Mouse (Mus musculus): Measurements from ENCODE around the gene Insyn1.

Insyn1 gene

GRCm38 (mm10) chr9:58534766-58535165, 46.4 kb downstream of the Insyn1 start:
- DNase-seq (ENCODE audit: low spot score): peak; percentile 76

GRCm38 (mm10) chr9:58535447-58536134, 47.2 kb downstream of the Insyn1 start:
- DNase-seq (ENCODE audit: low spot score): peak; percentile 62

GRCm38 (mm10) chr9:58537774-58538173, 49.4 kb downstream of the Insyn1 start:
- no peak for DNase-seq (ENCODE audit: low spot score)

- peak; percentile 64 for DNase-seq (ENCODE audit: low spot score)
These were observed 51.5 kb downstream of the Insyn1 start for GRCm38 (mm10) chr9:58539886-58540285.

GRCm38 (mm10) chr9:58541895-58542338, 53.5 kb downstream of the Insyn1 start:
- peak; percentile 75 for DNase-seq (ENCODE audit: low spot score)

- no peak for DNase-seq (ENCODE audit: low spot score)
These were observed 56.5 kb downstream of the Insyn1 start for GRCm38 (mm10) chr9:58544879-58545324.

- no peak for DNase-seq (ENCODE audit: low spot score)
These were observed 57.0 kb downstream of the Insyn1 start for GRCm38 (mm10) chr9:58545428-58545827.

GRCm38 (mm10) chr9:58546630-58547360, 58.4 kb downstream of the Insyn1 start:
- no peak for DNase-seq (ENCODE audit: low spot score)

- no peak for DNase-seq (ENCODE audit: low spot score)
These were observed 60.5 kb downstream of the Insyn1 start for GRCm38 (mm10) chr9:58548897-58549296.

Measured in MN1 (cell line).